Mouse (Mus musculus) MEL (cell line): ENCODE measurements around the gene Prkce. TPM values are rescaled to one million over a fixed set of nuclear protein-coding genes. Genes with fewer than 3 reads are reported as not detected.

Source experiments
- DNase-seq: peaks from one replicate; pipeline ENCODE4 v3.0.0; 2011; ENCODE audit warnings: low read depth, low spot score
- H3K27ac ChIP-seq: 2 replicates; pipeline ENCODE4 v1.5.1; 2012; ENCODE audit warnings: low read depth, mild to moderate bottlenecking, control low read depth, low read length, moderate library complexity; ENCODE audit not compliant: control insufficient read depth
- H3K27me3 ChIP-seq, 2 experiments: fragments of 150-350 bp in 1 of 2; sonication (generic) in 1 of 2; 2 replicates each; pipeline ENCODE4 v1.6.1; 2012; ENCODE audit warnings: low read length in 2 of 2, mild to moderate bottlenecking in 2 of 2, improper control_type of control experiment in 1 of 2, moderate library complexity in 1 of 2; ENCODE audit not compliant: insufficient read depth in 2 of 2, control insufficient read depth in 1 of 2
- H3K36me3 ChIP-seq, 2 experiments: 2 replicates each; pipeline ENCODE4 v1.6.1; 2012 to 2014; ENCODE audit warnings: low read length in 2 of 2, improper control_type of control experiment in 1 of 2, inconsistent platforms in 1 of 2, mild to moderate bottlenecking in 1 of 2; ENCODE audit not compliant: insufficient read depth in 2 of 2, control insufficient read depth in 1 of 2
- H3K4me1 ChIP-seq, 2 experiments: fragments of 150-350 bp in 1 of 2; sonication (generic) in 1 of 2; 2 replicates each; pipeline ENCODE4 v1.6.1; 2012; ENCODE audit warnings: low read length in 2 of 2, improper control_type of control experiment in 1 of 2, mild to moderate bottlenecking in 1 of 2; ENCODE audit not compliant: insufficient read depth in 2 of 2, control insufficient read depth in 1 of 2
- H3K4me3 ChIP-seq, 2 experiments: fragments of 150-350 bp in 1 of 2; sonication (generic) in 1 of 2; 2 replicates each; pipeline ENCODE4 v1.5.1; 2012; ENCODE audit warnings: low read depth in 2 of 2, low read length in 2 of 2, mild to moderate bottlenecking in 2 of 2, moderate library complexity in 2 of 2, control low read depth in 1 of 2, improper control_type of control experiment in 1 of 2; ENCODE audit not compliant: control insufficient read depth in 1 of 2, insufficient read depth in 1 of 2
- H3K79me2 ChIP-seq: 2 replicates; pipeline ENCODE4 v1.6.1; 2012; ENCODE audit warnings: mild to moderate bottlenecking, low read length, moderate library complexity; ENCODE audit not compliant: control insufficient read depth, poor library complexity, insufficient read depth
- H3K9ac ChIP-seq: 2 replicates; pipeline ENCODE4 v1.6.1; 2012; ENCODE audit warnings: low read depth, mild to moderate bottlenecking, control low read depth, low read length, moderate library complexity; ENCODE audit not compliant: control insufficient read depth, poor library complexity, severe bottlenecking
- H3K9me3 ChIP-seq: fragments of 150-350 bp; sonication (generic); replicated peaks from 2 replicates; pipeline ENCODE4 v1.6.1; 2012; ENCODE audit warnings: mild to moderate bottlenecking, low read length, improper control_type of control experiment, moderate library complexity; ENCODE audit not compliant: insufficient read depth
- CTCF ChIP-seq, 3 experiments: IDR thresholded peaks in 2 of 3; conservative IDR thresholded peaks in 1 of 3; 2 replicates each; pipeline ENCODE4 v1.5.1; 2011 to 2012; ENCODE audit warnings: low read length in 3 of 3, low read depth in 2 of 3, mild to moderate bottlenecking in 2 of 3, improper control_type of control experiment in 1 of 3, inconsistent platforms in 1 of 3, mixed read lengths in 1 of 3, moderate library complexity in 1 of 3; ENCODE audit not compliant: control insufficient read depth in 1 of 3, insufficient read depth in 1 of 3, poor library complexity in 1 of 3, severe bottlenecking in 1 of 3
- ELF1 ChIP-seq: IDR thresholded peaks from 2 replicates; pipeline ENCODE4 v1.6.1; 2014; ENCODE audit warnings: low read depth, mild to moderate bottlenecking, inconsistent platforms, low read length, improper control_type of control experiment, moderate library complexity
- GABPA ChIP-seq: IDR thresholded peaks from 2 replicates; pipeline ENCODE4 v1.6.1; 2012; ENCODE audit warnings: low read depth, mild to moderate bottlenecking, inconsistent platforms, low read length, improper control_type of control experiment, moderate library complexity
- HCFC1 ChIP-seq: IDR thresholded peaks from 2 replicates; pipeline ENCODE4 v1.6.1; 2012; ENCODE audit warnings: low read depth, mild to moderate bottlenecking, inconsistent platforms, low read length, improper control_type of control experiment, moderate library complexity
- MAX ChIP-seq: IDR thresholded peaks from 2 replicates; pipeline ENCODE4 v1.6.1; 2011; ENCODE audit warnings: low read length, improper control_type of control experiment
- MAZ ChIP-seq: IDR thresholded peaks from 2 replicates; pipeline ENCODE4 v1.6.1; 2012; ENCODE audit warnings: low read depth, mild to moderate bottlenecking, inconsistent platforms, low read length, improper control_type of control experiment
- MEF2A ChIP-seq: IDR thresholded peaks from 2 replicates; pipeline ENCODE4 v1.6.1; 2014; ENCODE audit warnings: low read depth, mild to moderate bottlenecking, inconsistent platforms, low read length, improper control_type of control experiment; ENCODE audit not compliant: poor library complexity, insufficient replicate concordance, severe bottlenecking; ENCODE audit errors: extremely low read depth
- MYB ChIP-seq: IDR thresholded peaks from 2 replicates; pipeline ENCODE4 v1.6.1; 2011; ENCODE audit warnings: mild to moderate bottlenecking, low read depth, low read length, improper control_type of control experiment
- POLR2AphosphoS2 ChIP-seq: IDR thresholded peaks from 2 replicates; pipeline ENCODE4 v1.6.1; 2011; ENCODE audit warnings: low read length, improper control_type of control experiment
- POLR2AphosphoS5 ChIP-seq: IDR thresholded peaks from 2 replicates; pipeline ENCODE4 v1.6.1; 2012; ENCODE audit warnings: low read depth, borderline replicate concordance, mild to moderate bottlenecking, inconsistent platforms, low read length, moderate library complexity, mixed read lengths
- RAD21 ChIP-seq: IDR thresholded peaks from 2 replicates; pipeline ENCODE4 v1.6.1; 2011; ENCODE audit warnings: mild to moderate bottlenecking, low read depth, low read length, improper control_type of control experiment
- SMC3 ChIP-seq: IDR thresholded peaks from 2 replicates; pipeline ENCODE4 v1.6.1; 2011; ENCODE audit warnings: low read depth, low read length, improper control_type of control experiment
- TAL1 ChIP-seq: IDR thresholded peaks from 2 replicates; pipeline ENCODE4 v1.6.1; 2012; ENCODE audit warnings: mild to moderate bottlenecking, inconsistent platforms, low read length, moderate library complexity, mixed read lengths
- TBP ChIP-seq: IDR thresholded peaks from 2 replicates; pipeline ENCODE4 v1.8.0; 2011; ENCODE audit warnings: low read depth, low read length, improper control_type of control experiment
- TCF12 ChIP-seq: IDR thresholded peaks from 2 replicates; pipeline ENCODE4 v1.6.1; 2014; ENCODE audit warnings: low read depth, mild to moderate bottlenecking, inconsistent platforms, low read length, improper control_type of control experiment, moderate library complexity
- ZKSCAN1 ChIP-seq: IDR thresholded peaks from 2 replicates; pipeline ENCODE4 v1.6.1; 2012; ENCODE audit warnings: low read depth, mild to moderate bottlenecking, inconsistent platforms, low read length, improper control_type of control experiment, moderate library complexity
- ZMIZ1 ChIP-seq: IDR thresholded peaks from 2 replicates; pipeline ENCODE4 v1.6.1; 2012; ENCODE audit warnings: low read depth, mild to moderate bottlenecking, inconsistent platforms, low read length, improper control_type of control experiment, moderate library complexity
- polyA plus RNA-seq, 2 experiments: library from polyadenylated mRNA; stranded (reverse) in 1 of 2; unstranded in 1 of 2; fragments of >175 nt in 1 of 2; fragments of >200 nt in 1 of 2; gene quantifications; 2 replicates each; pipeline versions ENCODE4 v1.2.1 to v1.2.4; 2012; ENCODE audit warnings: low replicate concordance in 2 of 2, low read depth in 1 of 2; ENCODE audit not compliant: insufficient read length in 2 of 2, insufficient read depth in 1 of 2, missing spikeins in 1 of 2
- total RNA-seq: library from RNA; depleted of rRNA; stranded (reverse); fragments of 300-350 nt; gene quantifications from 2 replicates; pipeline ENCODE4 v1.2.3, GENCODE M21; 2012

Gene Prkce
- total and polyA plus RNA-seq, 3 experiments, result 3.0 to 5.3 TPM; not detected in 1

DNA sequence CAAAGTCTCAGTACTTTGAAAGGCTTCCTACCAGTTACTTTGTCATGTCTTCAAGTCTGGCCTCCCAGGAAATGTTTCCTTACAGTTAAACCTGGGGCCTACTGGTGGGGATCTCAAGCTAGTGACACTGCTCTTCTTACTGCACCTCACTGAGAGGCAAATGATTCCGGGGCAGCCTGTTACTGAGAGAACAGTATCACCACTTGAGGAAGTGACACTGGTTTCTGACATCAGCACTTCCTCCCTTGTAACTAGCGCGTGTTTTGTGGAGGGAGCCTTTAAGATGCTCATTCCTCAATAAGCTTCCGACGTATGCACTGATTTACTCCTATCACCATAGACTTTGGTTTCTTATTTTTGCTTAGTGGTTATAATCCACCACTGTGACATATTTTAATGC, 39.4 kb upstream of the Prkce start:
- Histone ChIP-seq H3K9ac (no peak overlapping the region), H3K36me3 (peaks cover 0 to 21% of the 10 kb centered on the region in 2 experiments; a peak in 2 of 4 replicates), H3K9me3 (no peaks in the 10 kb centered on the region), H3K4me1 (no peaks in the 10 kb centered on the region), H3K79me2 (no peaks in the 10 kb centered on the region), H3K27me3 (no peaks in the 10 kb centered on the region)
- DNase-seq, result no peak
- TF ChIP-seq POLR2AphosphoS2, result no peak
- no peak for TF ChIP-seq MYB
- TF ChIP-seq TCF12, result no peak
- TF ChIP-seq RAD21, result no peak
- TF ChIP-seq POLR2AphosphoS5, result no peak
- TF ChIP-seq ELF1, result no peak
- no peak for TF ChIP-seq HCFC1
- TF ChIP-seq, all 39 proteins: peak for 0
- H3K4me3 ChIP-seq, result no peak overlapping the region
- no peak overlapping the region for H3K27ac ChIP-seq

DNA sequence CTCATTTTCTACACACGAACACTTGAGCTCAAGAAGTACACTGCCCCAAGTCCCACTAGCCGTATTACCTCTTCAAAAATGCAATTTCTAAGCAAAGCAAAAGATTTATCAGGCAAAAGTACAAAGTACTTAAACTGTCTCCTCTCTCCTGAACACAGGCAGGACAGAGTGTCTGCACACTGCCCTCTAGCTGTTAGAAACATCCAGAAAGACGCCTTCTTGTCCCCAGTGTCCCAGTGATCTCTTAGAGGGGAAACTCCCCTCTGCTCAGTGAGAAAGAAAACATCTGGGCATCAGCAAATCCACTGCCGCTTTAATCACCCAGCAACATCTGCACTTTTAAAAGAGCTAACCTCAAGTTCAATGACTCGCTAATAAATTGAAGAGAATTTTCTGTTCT, 35.1 kb upstream of the Prkce start:
- no peak overlapping the region for H3K9ac ChIP-seq
- peaks cover 0 to 4% of the 10 kb centered on the region in 2 experiments; a peak in 1 of 4 replicates for H3K4me1 ChIP-seq
- peaks cover 6 to 20% of the 10 kb centered on the region in 2 experiments for H3K36me3 ChIP-seq
- TF ChIP-seq MAZ (no peak), MEF2A (no peak), TBP (no peak), TAL1 (no peak), SMC3 (peak; percentile 51), POLR2AphosphoS5 (no peak), ZKSCAN1 (no peak), GABPA (no peak), CTCF (IDR thresholded peaks at IDR 0.05 in 2 of 3, conservative IDR thresholded peaks at IDR 0.05 in 1 of 3; ENCODE audit: control insufficient read depth in 1 of 3, insufficient read depth in 1 of 3, low read depth in 2 of 3, low read length in 3 of 3, poor library complexity in 1 of 3, severe bottlenecking in 1 of 3) (peak; percentile 11 to 59 (median 37); a peak in 3 of 6 replicates), ZMIZ1 (no peak), RAD21 (peak; percentile 28), MAX (no peak)
- peak; percentile 42 for DNase-seq
- no peaks in the 10 kb centered on the region for H3K27me3 ChIP-seq
- H3K9me3 ChIP-seq, result no peaks in the 10 kb centered on the region
- no peak overlapping the region for H3K4me3 ChIP-seq
- H3K27ac ChIP-seq, result no peak overlapping the region
- H3K79me2 ChIP-seq, result no peaks in the 10 kb centered on the region
